Mouse (Mus musculus) kidney, embryonic 16.5 days (tissue): ENCODE measurements around the gene Psmb9. TPM values are rescaled to one million over a fixed set of nuclear protein-coding genes. Genes with fewer than 3 reads are reported as not detected.

Experiments used
- ATAC-seq: fragments of 200-750 bp; cut with Nextera tagmentation; 2 replicates; pipeline ENCODE4 v1.8.0; 2017; ENCODE audit warnings: moderate TSS enrichment; ENCODE audit not compliant: low FRiP score, low TSS enrichment
- H3K27ac ChIP-seq: fragments of 300-500 bp; sonication (generic); 2 replicates; pipeline ENCODE4 v1.5.1; 2014; ENCODE audit warnings: low read length
- H3K27me3 ChIP-seq: fragments of 300-500 bp; sonication (generic); 2 replicates; pipeline ENCODE4 v1.6.1; 2014; ENCODE audit warnings: low read length, control low read depth, mixed read lengths; ENCODE audit not compliant: insufficient read depth
- H3K36me3 ChIP-seq: fragments of 300-500 bp; sonication (generic); 2 replicates; pipeline ENCODE4 v1.6.1; 2014; ENCODE audit warnings: low read length, control low read depth, mixed read lengths; ENCODE audit not compliant: insufficient read depth
- H3K4me1 ChIP-seq: fragments of 300-500 bp; sonication (generic); 2 replicates; pipeline ENCODE4 v1.6.1; 2014; ENCODE audit warnings: low read length, control low read depth, mixed read lengths; ENCODE audit not compliant: insufficient read depth
- H3K4me2 ChIP-seq: fragments of 300-500 bp; sonication (generic); replicated peaks from 2 replicates; pipeline ENCODE4 v1.6.1; 2014; ENCODE audit warnings: low read depth, low read length
- H3K4me3 ChIP-seq: fragments of 300-500 bp; sonication (generic); 2 replicates; pipeline ENCODE4 v1.5.1; 2014; ENCODE audit warnings: mild to moderate bottlenecking, low read length
- H3K9ac ChIP-seq: fragments of 300-500 bp; sonication (generic); replicated peaks from 2 replicates; pipeline ENCODE4 v1.6.1; 2014; ENCODE audit warnings: low read length
- H3K9me3 ChIP-seq: fragments of 300-500 bp; sonication (generic); 2 replicates; pipeline ENCODE4 v1.6.1; 2016; ENCODE audit warnings: low read length, control low read depth
- WGBS: fragments of 180-500 bp; shearing (Covaris S2); extraction: QIAGEN DNeasy Blood & Tissue Kit; methylation state at CpG from one replicate; pipeline ENCODE4 v1.1.7; 2014; 5-methylcytosine and 5-hydroxymethylcytosine counted together
- polyA plus RNA-seq: library from polyadenylated mRNA; unstranded; fragments of >200 nt; fragmentation: Nextera tagmentation; extraction: Ambion mirVana; gene quantifications from 2 replicates; pipeline ENCODE4 v1.2.1, GENCODE M21; 2015

The Psmb9 gene
- polyA plus RNA-seq, 1 experiment from 2014 or later: 2.4 TPM

- peaks cover 24% of the 10 kb centered on the region for H3K4me1 ChIP-seq
- H3K9me3 ChIP-seq: no peaks in the 10 kb centered on the region
- H3K4me3 ChIP-seq: no peak overlapping the region
- no peak overlapping the region for H3K27ac ChIP-seq
- peaks cover 36% of the 10 kb centered on the region for H3K27me3 ChIP-seq
- no peak for ATAC-seq
- H3K4me2 ChIP-seq: no peak overlapping the region
- no peaks in the 10 kb centered on the region for H3K36me3 ChIP-seq
- 85% methylated on average over 16 of the region's 16 CpGs for WGBS
- H3K9ac ChIP-seq: no peak overlapping the region
Measured at GRCm38 (mm10) chr17:34200772-34201505, 13.4 kb upstream of the Psmb9 start.

- peaks cover 45% of the 10 kb centered on the region for H3K27me3 ChIP-seq
Measured at GRCm38 (mm10) chr17:34200047-34200446, 12.5 kb upstream of the Psmb9 start.

GRCm38 (mm10) chr17:34199050-34199619, 11.6 kb upstream of the Psmb9 start:
- Histone ChIP-seq H3K4me3 (no peak overlapping the region), H3K4me2 (no peak overlapping the region), H3K27me3 (peaks cover 54% of the 10 kb centered on the region), H3K36me3 (no peaks in the 10 kb centered on the region), H3K27ac (no peak overlapping the region), H3K9me3 (no peaks in the 10 kb centered on the region), H3K4me1 (peaks cover 13% of the 10 kb centered on the region), H3K9ac (no peak overlapping the region)
- ATAC-seq: no peak
- 67% methylated on average over 12 of the region's 12 CpGs for WGBS

More at GRCm38 (mm10) chr17:34200047-34200446, 12.5 kb upstream of the Psmb9 start:
- Histone ChIP-seq H3K4me1 (peaks cover 18% of the 10 kb centered on the region), H3K9me3 (no peaks in the 10 kb centered on the region), H3K9ac (no peak overlapping the region), H3K27ac (no peak overlapping the region), H3K4me2 (no peak overlapping the region), H3K4me3 (no peak overlapping the region), H3K36me3 (no peaks in the 10 kb centered on the region)
- 83% methylated on average over 10 of the region's 10 CpGs for WGBS
- ATAC-seq: no peak

- ATAC-seq: no peak
- peak overlapping the region; percentile 59 for H3K9ac ChIP-seq
- H3K4me2 ChIP-seq: peak overlapping the region; percentile 72
- peaks cover 60% of the 10 kb centered on the region for H3K27me3 ChIP-seq
- H3K9me3 ChIP-seq: no peaks in the 10 kb centered on the region
- peak overlapping the region; percentile 56 for H3K4me3 ChIP-seq
- 12% methylated on average over 11 of the region's 11 CpGs for WGBS
- peaks cover 13% of the 10 kb centered on the region for H3K4me1 ChIP-seq
- H3K27ac ChIP-seq: no peak overlapping the region
- no peaks in the 10 kb centered on the region for H3K36me3 ChIP-seq
Measured at GRCm38 (mm10) chr17:34198521-34198912, 11.0 kb upstream of the Psmb9 start.

GRCm38 (mm10) chr17:34197904-34198520, 10.4 kb upstream of the Psmb9 start:
- Histone ChIP-seq H3K9ac (peak overlapping the region; percentile 59), H3K27me3 (peaks cover 65% of the 10 kb centered on the region), H3K27ac (no peak overlapping the region), H3K36me3 (no peaks in the 10 kb centered on the region), H3K4me3 (peak overlapping the region; percentile 56), H3K4me2 (peak overlapping the region; percentile 72), H3K4me1 (peaks cover 13% of the 10 kb centered on the region), H3K9me3 (no peaks in the 10 kb centered on the region)
- WGBS: 1% methylated on average over 32 of the region's 32 CpGs
- no peak for ATAC-seq

- Histone ChIP-seq H3K27ac (no peak within 1 kb of the TSS), H3K4me2 (peak within 1 kb of the TSS; percentile 72), H3K27me3 (peaks cover 73% of the 10 kb centered on the region), H3K4me3 (peak within 1 kb of the TSS; percentile 56), H3K4me1 (peaks cover 13% of the 10 kb centered on the region), H3K9ac (peak within 1 kb of the TSS; percentile 59), H3K9me3 (no peaks in the 10 kb centered on the region), H3K36me3 (no peaks in the 10 kb centered on the region)
- WGBS: 5% methylated on average over 41 of the region's 41 CpGs
- ATAC-seq: peak; percentile 89
Measured at GRCm38 (mm10) chr17:34196941-34197894, 9.7 kb upstream of the Psmb9 start, which contains the start of gene Psmb8. Psmb8 (plus strand) TSS chr17:34197721.

- H3K27me3 ChIP-seq: peaks cover 74% of the 10 kb centered on the region
- WGBS: 38% methylated on average over 12 of the region's 12 CpGs
- H3K36me3 ChIP-seq: no peaks in the 10 kb centered on the region
- H3K4me2 ChIP-seq: no peak overlapping the region
- ATAC-seq: no peak
- no peak overlapping the region for H3K27ac ChIP-seq
- no peaks in the 10 kb centered on the region for H3K9me3 ChIP-seq
- H3K4me1 ChIP-seq: peaks cover 13% of the 10 kb centered on the region
- no peak overlapping the region for H3K9ac ChIP-seq
- H3K4me3 ChIP-seq: no peak overlapping the region
Measured at GRCm38 (mm10) chr17:34196491-34196890, 8.9 kb upstream of the Psmb9 start.

GRCm38 (mm10) chr17:34194723-34195122, 7.2 kb upstream of the Psmb9 start:
- H3K27ac ChIP-seq: no peak overlapping the region
- H3K4me2 ChIP-seq: no peak overlapping the region
- no peaks in the 10 kb centered on the region for H3K36me3 ChIP-seq
- peaks cover 74% of the 10 kb centered on the region for H3K27me3 ChIP-seq
- no peak overlapping the region for H3K9ac ChIP-seq
- no peak for ATAC-seq
- H3K4me1 ChIP-seq: peaks cover 13% of the 10 kb centered on the region
- H3K9me3 ChIP-seq: no peaks in the 10 kb centered on the region
- no peak overlapping the region for H3K4me3 ChIP-seq
- 86% methylated on average over 4 of the region's 4 CpGs for WGBS

- no peak overlapping the region for H3K4me2 ChIP-seq
- no peak for ATAC-seq
- no peaks in the 10 kb centered on the region for H3K9me3 ChIP-seq
- no peak overlapping the region for H3K9ac ChIP-seq
- H3K36me3 ChIP-seq: no peaks in the 10 kb centered on the region
- no peak overlapping the region for H3K27ac ChIP-seq
- H3K4me1 ChIP-seq: peaks cover 13% of the 10 kb centered on the region
- H3K4me3 ChIP-seq: no peak overlapping the region
- peaks cover 65% of the 10 kb centered on the region for H3K27me3 ChIP-seq
- WGBS: 47% methylated on average over 8 of the region's 8 CpGs
Measured at GRCm38 (mm10) chr17:34193468-34193867, 5.9 kb upstream of the Psmb9 start.
